Mouse (Mus musculus): ENCODE results near the gene Krt80. TPM values are rescaled to one million over a fixed set of nuclear protein-coding genes. Genes with fewer than 3 reads are reported as not detected.

The Krt80 gene
- total RNA-seq, 2 experiments from 2014 or later = 1.6 to 1.9 TPM

GRCm38 (mm10) chr15:101317814-101318500 is 52.0 kb downstream of the Krt80 start:
- no peak for DNase-seq

GRCm38 (mm10) chr15:101316913-101317813 is 52.8 kb downstream of the Krt80 start:
- DNase-seq = no peak

- DNase-seq = no peak
Observed at GRCm38 (mm10) chr15:101316279-101316912, 53.6 kb downstream of the Krt80 start.

DNA sequence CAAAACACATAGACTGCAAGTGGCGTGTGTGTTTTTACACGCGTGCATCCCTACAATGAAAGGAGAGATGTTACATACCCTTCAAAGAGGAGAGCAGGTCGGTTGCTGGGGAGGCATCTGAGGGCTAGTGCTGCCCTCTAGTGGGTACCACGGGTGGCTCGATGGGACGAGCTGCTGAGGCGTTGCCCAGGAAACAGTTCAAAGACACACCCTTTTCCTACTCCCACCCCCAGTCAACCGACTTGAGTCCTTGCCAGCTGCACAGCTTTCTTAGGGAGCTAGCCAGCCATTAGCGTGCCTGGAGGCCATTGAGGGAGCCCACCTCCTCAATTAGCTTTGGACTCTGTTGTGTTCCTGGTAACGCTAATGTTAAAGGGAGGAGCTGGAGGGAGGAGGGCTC is 54.1 kb downstream of the Krt80 start:
- peak; percentile 85 for DNase-seq

DNA sequence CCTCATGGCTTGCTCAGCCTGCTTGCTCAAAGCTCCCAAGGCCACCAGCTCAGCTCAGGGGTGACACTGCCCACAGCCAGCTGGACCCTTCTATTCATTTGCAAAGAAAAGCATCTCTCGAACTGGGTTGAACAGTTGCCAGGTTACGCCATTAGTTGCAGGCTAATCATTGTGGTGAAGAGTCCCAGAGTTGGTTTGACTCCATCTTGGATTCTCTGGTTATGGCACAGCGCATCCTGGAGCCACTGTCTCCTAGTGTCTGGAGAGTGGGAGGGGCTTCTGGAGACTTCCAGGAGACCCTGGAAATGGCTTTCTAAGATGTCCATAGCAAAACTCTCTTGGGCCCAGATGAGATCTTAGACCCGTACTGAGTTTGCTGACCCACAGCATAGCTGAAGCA is 54.6 kb downstream of the Krt80 start:
- no peak for DNase-seq

DNA sequence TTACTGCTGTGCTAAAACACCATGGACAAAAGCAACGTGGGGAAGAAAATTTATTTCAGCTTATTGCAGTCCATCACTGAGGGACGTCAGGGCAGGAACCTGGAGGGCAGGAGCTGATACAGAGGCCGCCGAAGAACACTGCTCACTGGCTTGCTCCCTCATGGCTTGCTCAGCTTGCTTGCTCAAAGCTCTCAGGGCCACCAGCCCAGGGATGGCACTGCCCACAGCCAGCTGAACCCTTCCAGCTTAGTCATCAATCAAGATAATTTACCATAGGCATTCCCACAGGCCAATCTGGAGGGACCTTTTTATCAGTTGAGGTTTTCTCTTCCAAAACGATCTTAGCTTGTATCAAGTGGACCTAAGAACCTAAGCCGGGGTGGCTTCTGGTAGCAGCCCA is 58.0 kb downstream of the Krt80 start:
- no peak for DNase-seq

GRCm38 (mm10) chr15:101311087-101311770 is 58.7 kb downstream of the Krt80 start:
- DNase-seq = peak; percentile 72

- no peak for DNase-seq
Observed at GRCm38 (mm10) chr15:101309493-101309892, 60.5 kb downstream of the Krt80 start.

GRCm38 (mm10) chr15:101308440-101309348 is 61.3 kb downstream of the Krt80 start:
- DNase-seq = peak; percentile 57

DNA sequence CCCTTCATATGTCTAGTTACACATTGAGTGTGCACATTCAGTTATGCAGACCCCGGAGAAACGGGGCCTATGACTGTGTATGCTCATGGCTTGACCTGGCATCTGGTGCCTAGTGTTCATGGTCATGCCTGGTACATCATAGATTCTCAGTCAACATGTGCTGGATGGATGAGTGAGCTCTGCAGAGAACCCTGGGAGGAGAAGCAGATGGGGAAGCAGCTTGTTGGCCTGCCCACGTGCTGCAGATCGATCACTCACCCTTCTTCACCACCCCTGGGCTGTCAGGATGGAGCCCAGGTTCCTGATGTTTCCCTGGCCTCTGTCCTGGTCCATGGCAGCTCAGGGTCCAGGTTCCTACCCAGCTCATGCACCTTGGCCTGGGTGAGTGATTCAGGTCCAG is 63.5 kb downstream of the Krt80 start:
- DNase-seq = no peak

- peak; percentile 81 for DNase-seq
Observed at GRCm38 (mm10) chr15:101303830-101304229, 66.1 kb downstream of the Krt80 start.

DNA sequence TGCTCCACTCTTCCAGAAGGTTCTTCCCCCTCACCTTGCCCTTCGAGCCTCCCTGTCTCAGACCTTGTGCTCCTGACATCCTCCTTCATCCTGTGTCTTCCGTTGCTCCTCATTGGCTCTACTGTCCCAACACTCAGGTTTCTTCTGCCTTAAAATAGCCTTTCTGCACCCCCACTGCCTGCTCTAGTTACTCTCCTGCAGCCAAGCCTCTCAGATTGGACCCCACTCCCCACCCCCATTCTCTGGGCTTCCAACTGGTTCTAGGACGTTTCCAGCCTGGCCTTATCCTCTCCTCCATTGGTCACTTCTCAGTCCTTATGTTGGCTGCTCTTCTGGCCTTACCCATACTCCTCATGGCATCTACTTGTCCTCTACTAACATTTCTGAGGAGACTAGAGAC is 67.8 kb downstream of the Krt80 start:
- peak; percentile 82 for DNase-seq

DNA sequence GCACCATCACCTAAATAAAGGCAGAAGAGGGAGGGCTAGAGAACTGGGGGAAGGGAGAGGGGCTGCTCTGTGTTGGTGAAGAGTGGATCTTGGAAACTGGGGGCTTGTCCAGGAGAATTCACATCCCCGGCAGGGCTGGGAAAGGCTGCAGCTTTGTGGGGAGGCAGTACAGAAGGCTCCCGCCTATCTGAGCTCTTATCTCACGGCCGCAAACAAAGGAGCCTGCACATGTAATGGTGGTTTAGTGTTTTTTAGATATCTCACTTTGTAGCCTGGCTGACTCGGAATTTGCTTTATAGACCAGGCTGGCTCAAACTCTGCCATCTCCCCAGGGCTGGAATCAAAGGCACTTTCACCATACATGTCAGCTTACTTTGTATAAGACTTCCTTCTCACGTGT is 69.8 kb downstream of the Krt80 start:
- DNase-seq = no peak

GRCm38 (mm10) chr15:101299480-101299960 is 70.4 kb downstream of the Krt80 start:
- no peak for DNase-seq

DNA sequence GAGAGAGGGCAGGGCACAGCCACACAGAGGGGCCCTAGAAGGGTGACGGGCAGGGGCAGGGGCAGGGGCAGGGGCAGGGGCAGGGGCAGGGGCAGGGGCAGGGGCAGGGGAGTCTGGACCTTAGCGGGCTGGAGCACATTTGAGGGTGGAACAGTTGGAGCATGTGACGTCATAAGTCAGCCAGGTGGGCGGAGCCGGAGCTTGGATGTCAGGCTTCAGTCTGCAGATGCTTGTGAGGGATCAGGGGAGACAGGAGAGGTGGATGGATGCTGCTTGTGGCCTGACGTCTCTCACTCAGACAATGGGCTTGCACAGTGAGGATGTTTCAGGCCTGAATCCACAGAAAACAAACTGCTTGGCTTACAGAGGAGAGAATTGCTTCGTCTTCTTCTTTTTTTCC is 71.4 kb downstream of the Krt80 start:
- DNase-seq = no peak

DNA sequence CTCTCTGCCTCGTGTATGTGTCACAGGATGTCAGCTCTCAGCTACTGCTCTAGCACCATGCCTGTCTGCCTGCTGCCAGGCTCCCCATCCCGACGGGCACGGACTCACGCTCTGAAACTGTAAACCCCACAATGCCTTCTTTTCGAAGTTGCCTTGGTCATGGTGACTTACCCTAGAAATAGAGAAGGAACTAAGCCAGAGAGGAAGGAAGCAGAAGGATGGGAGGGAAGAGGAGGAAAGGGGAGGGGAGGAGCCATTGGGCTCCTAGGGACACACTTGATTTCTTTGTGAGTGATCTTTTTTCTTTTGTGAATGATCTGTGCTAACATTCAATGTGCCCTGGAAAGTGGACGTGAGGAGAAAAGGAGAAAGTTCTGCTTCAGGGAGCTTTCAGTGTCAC is 72.0 kb downstream of the Krt80 start:
- DNase-seq = no peak

Small RNA genes lying within 50 kb of the gene (microRNA-seq; reads per million reads assigned to microRNA genes)
- 1.5 to 3.2 reads per million in 2 experiments for gene Mir1941 (ENCODE audit: borderline replicate concordance in 2 of 2)

Other genes starting within 250 kb of the Krt80 start
- 10 to 100 TPM; 10.7 to 13.0 TPM for gene Acvrl1, start 241.6 kb downstream of the Krt80 start, total RNA-seq (2021)
- 10 to 100 TPM; 23.0 to 34.4 TPM for gene Acvr1b, start 196.1 kb downstream of the Krt80 start, total RNA-seq (2021)
- 1 to 10 TPM; 4.3 to 5.7 TPM for gene Grasp, start 146.0 kb downstream of the Krt80 start, total RNA-seq (2021)
- gene Nr4a1, start 115.9 kb downstream of the Krt80 start, total RNA-seq (2021) = 10 to 100 TPM; 52.2 to 90.7 TPM
- 10 to 100 TPM; 22.3 to 31.3 TPM for gene Atg101, start 85.9 kb downstream of the Krt80 start, total RNA-seq (2021)
- under 1 TPM; 0.31 to 0.32 TPM for gene 6030408B16Rik, start 77.0 kb downstream of the Krt80 start, total RNA-seq (2021)
- gene Krt7, start 40.9 kb upstream of the Krt80 start, total RNA-seq (2021) = not detected
- gene Krt87, start 68.6 kb upstream of the Krt80 start, total RNA-seq (2021) = not detected
- not detected for gene Krt88, start 77.6 kb upstream of the Krt80 start, total RNA-seq (2021)
- gene Krt81, start 93.6 kb upstream of the Krt80 start, total RNA-seq (2021) = not detected
- gene Krt86, start 103.3 kb upstream of the Krt80 start, total RNA-seq (2021) = not detected
- gene Krt83, start 121.3 kb upstream of the Krt80 start, total RNA-seq (2021) = not detected
- not detected for gene Gm49425, start 147.1 kb upstream of the Krt80 start, total RNA-seq (2021)
- not detected for gene Krt84, start 162.7 kb upstream of the Krt80 start, total RNA-seq (2021)
- not detected for gene Krt82, start 180.5 kb upstream of the Krt80 start, total RNA-seq (2021)
- gene Krt90, start 192.8 kb upstream of the Krt80 start, total RNA-seq (2021) = not detected
- gene Krt75, start 203.7 kb upstream of the Krt80 start, total RNA-seq (2021) = not detected

Measured in gastrocnemius, postnatal 25 days (tissue).